Mouse (Mus musculus): ENCODE measurements at regions not wholly inside any gene's neighbourhood (a gene's known extent, or its start where the extent isn't known, plus 50 kb on each side); places are given as distances from the start of the nearest gene placed in this dataset.

DNA sequence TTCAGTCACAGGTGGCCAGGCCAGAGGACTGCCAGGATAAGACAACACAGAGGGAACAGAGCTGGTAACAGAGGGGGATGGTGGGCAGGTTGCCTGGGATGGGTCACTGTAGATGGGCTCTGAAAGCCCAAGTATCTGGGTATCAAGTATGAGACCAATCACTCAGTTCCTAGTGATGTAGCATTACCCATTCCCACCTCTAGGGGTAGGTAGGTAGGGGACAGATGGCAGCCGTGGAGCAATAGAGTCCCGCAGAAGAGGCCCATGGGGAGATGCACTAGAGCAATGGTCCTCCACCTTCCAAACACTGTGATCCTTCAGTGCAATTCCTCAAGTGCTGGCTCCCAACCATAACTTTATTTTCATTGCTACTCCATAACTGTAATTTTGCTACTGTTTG lies 60.4 kb upstream of the Dgkg start:
- TF ChIP-seq CTCF (IDR thresholded peaks at IDR 0.05; ENCODE audit: low read depth) (no peak), EP300 (IDR thresholded peaks at IDR 0.05; ENCODE audit: low read depth) (no peak)
